Mouse (Mus musculus): ENCODE measurements around the gene Olfr1. TPM values are rescaled to one million over a fixed set of nuclear protein-coding genes. Genes with fewer than 3 reads are reported as not detected.

Gene Olfr1
- total RNA-seq (2021) = not detected
- long read RNA-seq, experiment 1 = 0 reads
- long read RNA-seq, experiment 2 = 0 reads

DNA sequence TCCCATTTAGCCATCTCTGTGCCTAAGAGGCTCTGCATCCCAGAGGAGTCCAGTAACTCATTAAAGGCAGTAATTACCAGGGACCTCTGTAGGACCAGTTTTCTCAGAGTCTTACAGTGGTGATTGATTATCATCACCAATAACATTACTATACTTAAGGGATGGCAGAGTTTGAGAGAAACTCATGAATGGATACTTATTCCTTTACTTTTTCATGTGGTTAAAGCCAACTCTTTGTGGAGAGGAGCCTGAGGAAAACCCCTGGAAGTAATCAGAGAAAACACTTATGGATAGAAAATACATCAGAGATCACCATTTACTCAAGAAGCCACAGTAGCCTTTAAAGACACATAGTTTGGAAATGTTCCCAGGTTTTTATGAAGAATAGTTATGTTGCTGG, at the start of gene Olfr1:
Olfr1 (minus strand) TSS at position 101 of the 400 bp plus-strand sequence.
- DNase-seq (ENCODE audit: low spot score in 2 of 2) = no peak

DNA sequence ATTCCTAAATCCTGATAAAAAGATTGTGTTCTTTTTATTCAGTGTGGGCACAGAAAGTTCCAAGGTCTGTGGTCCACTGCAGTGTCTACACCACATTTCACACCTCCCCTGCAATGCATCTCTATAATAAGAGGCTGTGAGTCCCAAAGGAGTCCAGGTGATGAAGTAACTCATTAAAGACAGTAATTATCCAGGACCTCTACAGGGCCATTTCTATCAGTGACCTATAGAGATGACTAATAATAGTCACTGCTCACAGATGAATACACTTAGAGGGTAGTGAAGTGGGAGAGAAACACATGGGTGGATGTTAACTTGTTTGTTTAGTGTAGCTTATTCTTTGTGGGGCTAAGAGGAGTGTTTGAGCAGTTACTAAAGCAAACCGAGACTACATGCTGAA, 29.0 kb upstream of the Olfr1 start, which contains the start of gene Olfr378:
Olfr378 (minus strand) TSS at position 101 of the 400 bp plus-strand sequence.
- DNase-seq (ENCODE audit: low spot score in 2 of 2) = no peak

DNA sequence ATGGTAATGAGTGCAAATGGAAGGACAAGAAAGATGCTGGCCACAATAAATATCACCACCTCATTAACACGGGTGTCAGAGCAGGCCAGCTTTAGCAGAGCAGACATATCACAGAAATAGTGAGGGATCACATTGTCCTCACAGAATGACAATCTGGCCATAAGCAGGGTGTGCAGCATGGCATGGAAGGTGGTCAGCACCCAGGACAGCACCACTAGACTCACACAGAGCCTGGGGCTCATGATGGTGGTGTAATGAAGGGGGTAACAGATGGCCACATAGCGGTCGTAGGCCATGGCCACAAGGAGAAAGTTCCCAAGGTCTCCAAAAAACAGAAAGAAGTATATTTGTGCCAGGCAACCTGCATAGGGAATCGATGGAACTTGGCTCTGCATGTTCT, 4.0 kb downstream of the Olfr1 start:
- no peak for DNase-seq (ENCODE audit: low spot score in 2 of 2)

DNA sequence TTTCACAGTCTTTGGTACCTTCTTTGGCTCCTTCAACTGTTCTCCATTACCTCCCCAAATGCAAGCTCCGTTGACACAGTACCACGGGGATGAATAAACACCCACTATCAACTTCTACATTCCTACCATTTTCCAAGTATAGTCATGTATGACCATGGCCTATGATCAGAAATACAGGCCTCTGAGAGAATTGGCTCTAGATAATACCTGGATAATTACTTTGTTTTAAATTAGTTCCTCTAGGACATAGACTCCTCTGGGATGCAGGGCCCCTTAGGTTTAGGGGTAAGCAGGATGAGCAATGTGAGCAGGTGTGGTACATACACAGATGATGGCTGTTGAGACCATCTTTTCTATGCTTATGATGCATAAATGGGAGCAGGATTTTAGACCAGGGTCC, 28.5 kb downstream of the Olfr1 start, which contains the start of gene Olfr376:
Olfr376 (plus strand) TSS at position 301 of the 400 bp plus-strand sequence.
- DNase-seq (ENCODE audit: low spot score in 2 of 2) = no peak

DNA sequence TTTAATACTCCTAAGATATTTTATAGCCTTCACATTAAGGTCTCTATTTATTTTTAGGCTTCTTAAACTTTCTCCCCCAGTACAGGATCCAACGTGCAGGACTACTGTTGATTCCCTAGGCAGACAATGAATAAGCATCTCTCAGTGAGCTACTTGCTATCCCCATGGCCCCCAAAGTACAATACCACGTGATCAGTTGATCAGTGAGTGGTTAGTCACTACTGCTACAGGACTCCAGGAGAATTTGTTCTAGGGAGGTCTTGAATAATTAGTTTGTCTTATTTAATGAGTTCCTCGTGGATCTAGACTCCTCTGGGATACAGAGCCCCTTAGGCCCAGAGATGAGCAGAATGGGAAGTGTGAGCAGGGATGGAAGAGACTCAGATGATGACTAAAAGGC, 48.9 kb downstream of the Olfr1 start, which contains the start of gene Olfr20:
Olfr20 (plus strand) TSS at position 301 of the 400 bp plus-strand sequence.
- no peak for DNase-seq (ENCODE audit: low spot score in 2 of 2)

Other genes with a start within 250 kb of the Olfr1 start
- gene P2rx5, start 239.2 kb downstream of the Olfr1 start, total RNA-seq (2021) = 1 to 10 TPM; 6.2 to 7.1 TPM
- gene Emc6, start 222.6 kb downstream of the Olfr1 start, total RNA-seq (2021) = 10 to 100 TPM; 60.1 to 67.3 TPM
- gene Tax1bp3, start 222.5 kb downstream of the Olfr1 start, total RNA-seq (2021) = 10 to 100 TPM; 52.8 to 57.5 TPM
- gene Ctns, start 200.6 kb downstream of the Olfr1 start, total RNA-seq (2021) = 10 to 100 TPM; 13.8 to 14.0 TPM
- gene Shpk, start 200.2 kb downstream of the Olfr1 start, total RNA-seq (2021) = 1 to 10 TPM; 1.7 to 2.1 TPM
- gene Trpv1, start 165.3 kb downstream of the Olfr1 start, total RNA-seq (2021) = under 1 TPM; 0.31 to 0.52 TPM
- under 1 TPM in 1 of 2 experiments, not detected in 1; 0.05 TPM for gene Trpv3, start 132.2 kb downstream of the Olfr1 start, total RNA-seq (2021)
- 1 to 10 TPM; 2.1 to 2.4 TPM for gene Aspa, start 70.0 kb downstream of the Olfr1 start, total RNA-seq (2021)
- not detected for gene Gm49340, start 69.9 kb downstream of the Olfr1 start, total RNA-seq (2021)
- gene Spata22, start 69.9 kb downstream of the Olfr1 start, total RNA-seq (2021) = not detected
- not detected for gene Olfr20, start 48.8 kb downstream of the Olfr1 start, total RNA-seq (2021)
- gene Olfr376, start 28.4 kb downstream of the Olfr1 start, total RNA-seq (2021) = not detected
- not detected for gene Olfr378, start 28.9 kb upstream of the Olfr1 start, total RNA-seq (2021)
- gene Olfr380, start 57.9 kb upstream of the Olfr1 start, total RNA-seq (2021) = not detected
- gene Olfr381, start 92.0 kb upstream of the Olfr1 start, total RNA-seq (2021) = not detected
- not detected for gene Olfr382, start 117.6 kb upstream of the Olfr1 start, total RNA-seq (2021)
- not detected for gene Olfr385, start 193.4 kb upstream of the Olfr1 start, total RNA-seq (2021)
- gene Olfr384, start 199.0 kb upstream of the Olfr1 start, total RNA-seq (2021) = not detected

Data from gastrocnemius, postnatal 4 days (tissue).